Mouse (Mus musculus) stomach, embryonic 15.5 days (tissue): ENCODE data around the gene Pdxdc1. TPM values are rescaled to one million over a fixed set of nuclear protein-coding genes. Genes with fewer than 3 reads are reported as not detected.
"Not testable (repeated sequence)": the region's sequence is repeated elsewhere in the genome, so short reads cannot be mapped to it uniquely, and the experiment has no call there.

ENCODE experiments used
- ATAC-seq: fragments of 200-750 bp; cut with Nextera tagmentation; 2 replicates; pipeline ENCODE4 v1.8.0; 2017; ENCODE audit warnings: low read depth, moderate number of reproducible peaks, moderate TSS enrichment; ENCODE audit not compliant: insufficient read depth, low FRiP score
- H3K27ac ChIP-seq: fragments of 300-500 bp; sonication (generic); 2 replicates; pipeline ENCODE4 v1.5.1; 2015; ENCODE audit warnings: mild to moderate bottlenecking, inconsistent platforms
- H3K27me3 ChIP-seq: fragments of 300-500 bp; sonication (generic); replicated peaks from 2 replicates; pipeline ENCODE4 v1.6.1; 2015; ENCODE audit warnings: inconsistent platforms
- H3K36me3 ChIP-seq: fragments of 300-500 bp; sonication (generic); 2 replicates; pipeline ENCODE4 v1.6.1; 2015; ENCODE audit warnings: inconsistent platforms
- H3K4me1 ChIP-seq: fragments of 300-500 bp; sonication (generic); 2 replicates; pipeline ENCODE4 v1.6.1; 2015; ENCODE audit warnings: inconsistent platforms
- H3K4me2 ChIP-seq: fragments of 300-500 bp; sonication (generic); 2 replicates; pipeline ENCODE4 v1.6.1; 2015; ENCODE audit warnings: mild to moderate bottlenecking, inconsistent platforms
- H3K4me3 ChIP-seq: fragments of 300-500 bp; sonication (generic); replicated peaks from 2 replicates; pipeline ENCODE4 v1.5.1; 2015; ENCODE audit warnings: inconsistent platforms
- H3K9ac ChIP-seq: fragments of 300-500 bp; sonication (generic); 2 replicates; pipeline ENCODE4 v1.6.1; 2015; ENCODE audit warnings: inconsistent platforms
- H3K9me3 ChIP-seq: fragments of 300-500 bp; sonication (generic); 2 replicates; pipeline ENCODE4 v1.6.1; 2016; ENCODE audit warnings: inconsistent platforms
- WGBS: fragments of 180-500 bp; shearing (Covaris S2); methylation state at CpG from one replicate; pipeline ENCODE4 v1.1.7; 2015; 5-methylcytosine and 5-hydroxymethylcytosine counted together
- microRNA-seq: library from miRNA; unstranded; fragments of <30 nt; microRNA quantifications from one replicate; pipeline ENCODE4, GENCODE M21; 2016
- polyA plus RNA-seq: library from polyadenylated mRNA; unstranded; fragments of >200 nt; fragmentation: Nextera tagmentation; extraction: Ambion mirVana; gene quantifications from 2 replicates; pipeline ENCODE4 v1.2.1, GENCODE M21; 2015

Gene Pdxdc1
- polyA plus RNA-seq, 1 experiment from 2014 or later = 96.8 TPM

DNA sequence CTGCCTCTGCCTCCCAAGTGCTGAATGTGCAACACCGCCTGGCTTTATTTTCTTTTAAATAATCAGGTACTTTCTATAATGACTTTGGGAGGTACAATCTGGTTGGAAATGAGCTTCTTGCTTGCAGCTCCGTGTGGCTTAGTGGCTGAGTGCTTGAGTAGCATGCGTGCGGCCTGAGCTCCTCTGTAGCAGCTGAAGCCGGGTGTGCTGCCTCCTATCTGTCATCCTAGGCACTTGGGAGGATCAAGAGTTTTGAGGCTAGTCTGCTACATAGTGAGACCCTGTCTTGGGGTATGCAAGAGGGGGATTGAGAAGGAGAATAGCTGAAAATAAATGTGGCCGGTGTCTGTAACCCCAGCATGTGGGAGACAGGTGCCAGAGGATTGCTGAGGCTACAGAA, 90.8 kb downstream of the Pdxdc1 start:
- H3K4me2 ChIP-seq = no peak overlapping the region
- WGBS = 88% methylated on average over 6 of the region's 6 CpGs
- H3K9me3 ChIP-seq = no peaks in the 10 kb centered on the region
- no peaks in the 10 kb centered on the region for H3K4me1 ChIP-seq
- no peaks in the 10 kb centered on the region for H3K27me3 ChIP-seq
- H3K36me3 ChIP-seq = peaks cover 48% of the 10 kb centered on the region
- no peak overlapping the region for H3K27ac ChIP-seq
- ATAC-seq = no peak
- H3K9ac ChIP-seq = no peak overlapping the region
- no peak overlapping the region for H3K4me3 ChIP-seq

DNA sequence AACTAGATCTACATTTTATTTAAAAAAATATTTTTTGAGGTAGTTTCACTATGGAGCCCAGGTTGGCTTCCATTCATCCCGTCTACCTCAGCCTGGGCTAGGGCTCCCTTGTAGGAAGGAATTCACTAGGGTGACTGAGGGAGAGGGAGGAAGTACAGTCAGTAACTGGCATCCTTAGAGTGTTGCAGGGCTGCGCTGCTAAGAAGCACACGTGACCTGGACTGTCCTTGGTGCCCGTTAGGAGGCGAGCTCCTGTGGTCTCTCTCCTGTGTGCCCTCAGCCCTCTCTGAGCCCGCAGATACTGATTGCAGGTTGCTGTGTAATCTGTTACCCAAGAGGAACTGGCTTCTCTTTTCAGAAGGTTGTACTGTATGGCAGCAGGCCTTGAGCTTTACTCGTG, 94.5 kb downstream of the Pdxdc1 start:
- no peaks in the 10 kb centered on the region for H3K4me1 ChIP-seq
- no peak overlapping the region for H3K27ac ChIP-seq
- peaks cover 63% of the 10 kb centered on the region for H3K36me3 ChIP-seq

DNA sequence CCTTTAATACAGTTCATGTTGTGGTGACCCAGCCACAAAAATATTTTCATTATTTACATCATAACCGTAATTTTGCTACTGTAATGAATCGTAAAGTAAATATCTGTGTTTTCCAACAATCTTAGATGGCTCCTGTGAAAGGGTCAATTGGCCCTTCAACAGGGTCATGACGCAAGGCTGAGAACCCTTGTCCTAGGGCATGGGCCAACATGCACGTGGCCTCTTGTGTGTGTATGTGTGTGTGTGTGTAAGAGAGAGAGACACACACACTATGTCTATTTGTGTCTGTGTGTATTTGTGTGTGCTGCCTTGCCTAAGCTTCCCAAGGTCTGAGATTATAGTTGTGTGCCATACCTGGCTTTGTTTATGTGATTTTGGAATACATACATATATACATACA, 95.3 kb downstream of the Pdxdc1 start:
- peaks cover 62% of the 10 kb centered on the region for H3K36me3 ChIP-seq
- H3K9ac ChIP-seq = no peak overlapping the region
- ATAC-seq = no peak
- no peaks in the 10 kb centered on the region for H3K9me3 ChIP-seq
- H3K4me2 ChIP-seq = no peak overlapping the region
- no peaks in the 10 kb centered on the region for H3K27me3 ChIP-seq
- WGBS = 82% methylated on average over 4 of the region's 4 CpGs
- no peak overlapping the region for H3K4me3 ChIP-seq
- H3K27ac ChIP-seq = no peak overlapping the region
- no peaks in the 10 kb centered on the region for H3K4me1 ChIP-seq

More for the DNA sequence above, 94.5 kb downstream of the Pdxdc1 start:
- ATAC-seq = peak; percentile 14; the same call in 1 of the 2 replicates
- WGBS = 88% methylated on average over 7 of the region's 7 CpGs
- no peak overlapping the region for H3K4me2 ChIP-seq
- H3K9me3 ChIP-seq = no peaks in the 10 kb centered on the region
- H3K4me3 ChIP-seq = no peak overlapping the region
- H3K27me3 ChIP-seq = no peaks in the 10 kb centered on the region
- no peak overlapping the region for H3K9ac ChIP-seq

DNA sequence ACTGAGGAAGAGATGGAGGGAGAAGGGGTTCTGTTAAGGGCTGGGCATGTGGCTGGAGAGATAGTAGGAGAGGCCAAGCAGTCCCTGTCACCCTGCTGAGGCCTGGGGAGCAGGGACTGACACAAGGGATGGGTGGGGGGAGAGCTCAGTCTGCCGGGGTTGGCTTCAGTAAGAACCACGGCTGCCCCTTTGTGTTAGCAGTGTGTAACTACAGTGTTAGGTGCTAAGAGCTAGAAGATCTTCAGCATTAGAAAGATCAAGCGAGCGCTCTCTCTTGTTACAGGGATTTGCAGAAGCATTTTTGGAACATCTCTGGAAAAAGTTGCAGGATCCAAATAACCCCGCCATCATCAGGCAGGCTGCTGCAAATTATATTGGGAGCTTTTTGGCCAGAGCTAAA, 98.3 kb downstream of the Pdxdc1 start:
- no peak overlapping the region for H3K9ac ChIP-seq
- WGBS = 85% methylated on average over 5 of the region's 5 CpGs

DNA sequence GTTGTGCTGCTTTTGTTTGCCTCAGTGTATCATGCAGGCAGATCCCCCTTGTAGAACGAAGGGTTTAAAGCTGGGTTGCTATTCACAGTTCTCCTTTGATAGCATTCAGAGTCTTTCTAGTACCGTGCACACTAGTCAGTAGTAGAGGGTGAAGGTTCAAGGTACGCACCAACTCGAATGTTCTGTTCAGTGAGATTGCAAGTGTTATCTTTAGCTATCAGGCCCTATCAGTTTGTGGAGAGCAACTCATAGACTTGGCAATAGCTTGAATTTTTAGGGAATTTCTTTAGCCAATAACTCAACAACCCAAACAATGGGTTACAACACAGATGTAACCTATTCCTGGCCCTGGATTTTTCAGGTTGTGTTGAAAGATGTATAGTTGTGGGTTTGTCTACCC, 101.7 kb downstream of the Pdxdc1 start:
- 91% methylated on average over 4 of the region's 4 CpGs for WGBS
- Histone ChIP-seq H3K9ac (no peak overlapping the region), H3K9me3 (no peaks in the 10 kb centered on the region), H3K4me1 (no peaks in the 10 kb centered on the region), H3K4me2 (no peak overlapping the region), H3K4me3 (no peak overlapping the region), H3K36me3 (peaks cover 51% of the 10 kb centered on the region), H3K27me3 (no peaks in the 10 kb centered on the region), H3K27ac (no peak overlapping the region)
- no peak for ATAC-seq

More for the DNA sequence above, 98.3 kb downstream of the Pdxdc1 start:
- Histone ChIP-seq H3K9me3 (no peaks in the 10 kb centered on the region), H3K36me3 (peaks cover 55% of the 10 kb centered on the region), H3K4me1 (no peaks in the 10 kb centered on the region), H3K4me2 (no peak overlapping the region), H3K27me3 (no peaks in the 10 kb centered on the region), H3K4me3 (no peak overlapping the region), H3K27ac (no peak overlapping the region)
- ATAC-seq = no peak

DNA sequence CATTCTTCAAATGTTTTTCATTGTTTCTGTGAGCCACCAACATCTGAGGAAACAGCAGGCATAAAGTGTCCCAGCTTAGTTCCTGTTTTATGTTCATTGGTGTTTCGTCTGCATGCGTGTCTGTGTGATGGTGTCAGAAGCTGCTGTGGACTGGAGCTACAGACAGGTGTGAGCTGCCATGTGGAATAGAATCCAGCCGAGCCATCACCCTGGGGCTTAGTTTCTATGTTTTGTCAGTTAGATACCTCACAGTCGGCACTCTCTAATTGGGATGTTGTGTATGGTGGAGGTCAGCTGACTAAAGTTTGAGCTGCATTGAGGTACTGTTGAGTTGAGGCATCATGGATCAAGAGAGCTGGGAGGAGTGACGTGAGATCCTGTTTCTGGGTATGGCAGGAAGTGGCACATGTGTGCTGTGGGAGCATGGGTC, 106.2 kb downstream of the Pdxdc1 start:
- Histone ChIP-seq H3K27ac (no peak overlapping the region), H3K4me3 (no peak overlapping the region), H3K4me2 (no peak overlapping the region), H3K36me3 (peaks cover 58% of the 10 kb centered on the region), H3K27me3 (no peaks in the 10 kb centered on the region), H3K4me1 (no peaks in the 10 kb centered on the region), H3K9me3 (no peaks in the 10 kb centered on the region), H3K9ac (no peak overlapping the region)
- WGBS = 94% methylated on average over 5 of the region's 5 CpGs
- ATAC-seq = no peak

DNA sequence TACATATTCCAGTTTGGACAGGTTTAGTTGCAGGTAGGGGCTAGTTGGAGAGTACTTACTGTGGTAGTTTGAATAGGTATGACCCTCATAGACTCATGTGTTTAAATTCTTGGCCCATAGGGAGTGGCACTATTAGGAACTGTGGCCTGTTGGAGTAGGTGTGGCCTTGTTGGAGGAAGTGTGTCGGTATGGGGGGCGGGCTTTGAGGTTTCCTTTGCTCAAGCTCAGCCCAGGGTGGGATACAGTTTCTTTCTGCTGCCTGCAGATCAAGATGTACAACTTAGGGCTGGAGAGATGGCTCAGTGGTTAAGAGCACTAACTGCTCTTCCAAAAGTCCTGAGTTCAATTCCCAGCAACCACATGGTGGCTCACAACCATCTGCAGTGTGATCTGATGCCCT, 109.5 kb downstream of the Pdxdc1 start:
- peaks cover 48% of the 10 kb centered on the region for H3K36me3 ChIP-seq
- H3K9me3 ChIP-seq, H3K9ac ChIP-seq, H3K4me3 ChIP-seq, H3K4me2 ChIP-seq, ATAC-seq, H3K4me1 ChIP-seq, H3K27ac ChIP-seq, H3K27me3 ChIP-seq: not testable (repeated sequence)
- WGBS = 94% methylated on average over 2 of the region's 2 CpGs

DNA sequence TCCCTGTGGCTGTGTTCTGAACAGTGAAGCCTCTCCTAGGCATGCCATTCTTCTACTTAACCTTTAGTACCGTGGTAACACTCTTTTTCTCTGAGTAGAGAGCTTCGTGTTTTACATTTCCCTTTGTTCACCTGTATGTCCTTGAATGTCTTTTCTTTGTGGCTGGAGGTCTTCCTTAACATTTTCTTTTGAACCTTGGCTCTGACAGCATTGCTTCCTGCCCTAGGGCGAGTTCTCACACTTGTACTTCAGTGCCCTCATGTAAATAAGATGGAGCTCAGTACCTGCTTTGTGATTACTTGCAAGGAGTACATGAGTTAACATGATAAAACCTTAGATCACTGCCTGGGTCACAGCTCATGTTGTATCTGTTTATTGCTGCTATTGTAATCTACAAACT, 117.0 kb downstream of the Pdxdc1 start:
- no peak for ATAC-seq
- H3K9ac ChIP-seq = no peak overlapping the region
- no peaks in the 10 kb centered on the region for H3K27me3 ChIP-seq
- H3K9me3 ChIP-seq = no peaks in the 10 kb centered on the region
- peaks cover 5% of the 10 kb centered on the region for H3K4me1 ChIP-seq
- no peak overlapping the region for H3K4me3 ChIP-seq
- no peak overlapping the region for H3K27ac ChIP-seq
- peaks cover 44% of the 10 kb centered on the region for H3K36me3 ChIP-seq
- H3K4me2 ChIP-seq = no peak overlapping the region
- WGBS = 82% methylated on average over 3 of the region's 3 CpGs

Small RNAs within 50 kb of the gene (microRNA-seq; reads per million reads assigned to microRNA genes)
- gene Gm27734 = not detected

Other genes with a start within 250 kb of the Pdxdc1 start
- gene Parn, start 235.0 kb downstream of the Pdxdc1 start, polyA plus RNA-seq = 39.4 and 40.5 TPM in 2 replicates
- 46.3 and 46.5 TPM in 2 replicates for gene Bfar, start 231.3 kb downstream of the Pdxdc1 start, polyA plus RNA-seq
- 5.0 TPM in 2 replicates for gene 3110001I22Rik, start 231.2 kb downstream of the Pdxdc1 start, polyA plus RNA-seq
- gene Pla2g10, start 172.1 kb downstream of the Pdxdc1 start, polyA plus RNA-seq = 23.6 and 25.4 TPM in 2 replicates
- 53.4 and 56.8 TPM in 2 replicates for gene Rrn3, start 122.4 kb downstream of the Pdxdc1 start, polyA plus RNA-seq
- 160 and 174 TPM in 2 replicates for gene Ntan1, start 84.3 kb downstream of the Pdxdc1 start, polyA plus RNA-seq
- 15.4 and 17.6 TPM in 2 replicates for gene Mpv17l, start within 50 bp of the Pdxdc1 start, polyA plus RNA-seq
- gene 2900011O08Rik, start 83.5 kb upstream of the Pdxdc1 start, polyA plus RNA-seq = 1.7 and 2.4 TPM in 2 replicates
- not detected in 2 replicates for gene Ifitm7, start 83.8 kb upstream of the Pdxdc1 start, polyA plus RNA-seq